Mouse (Mus musculus) hindbrain, embryonic 14.5 days (tissue): Measurements from ENCODE around the gene Ccdc14. TPM values are rescaled to one million over a fixed set of nuclear protein-coding genes. Genes with fewer than 3 reads are reported as not detected.

Experiments used
- ATAC-seq: fragments of 200-750 bp; cut with Nextera tagmentation; 2 replicates; pipeline ENCODE4 v1.8.0; 2017; ENCODE audit warnings: moderate number of reproducible peaks, mild to moderate bottlenecking, moderate TSS enrichment, moderate library complexity; ENCODE audit not compliant: low FRiP score
- DNase-seq: peaks from one replicate; pipeline ENCODE4 v3.0.0-alpha.2; 2015; ENCODE audit warnings: low spot score
- H3K27ac ChIP-seq: fragments of 300-500 bp; sonication (generic); 2 replicates; pipeline ENCODE4 v1.5.1; 2014; ENCODE audit warnings: mild to moderate bottlenecking, moderate library complexity
- H3K27me3 ChIP-seq: fragments of 300-500 bp; sonication (generic); 2 replicates; pipeline ENCODE4 v1.6.1; 2014; ENCODE audit warnings: mild to moderate bottlenecking, low read length, mixed read lengths; ENCODE audit not compliant: control insufficient read depth, insufficient read depth
- H3K36me3 ChIP-seq: fragments of 300-500 bp; sonication (generic); replicated peaks from 2 replicates; pipeline ENCODE4 v1.6.1; 2014; ENCODE audit not compliant: control insufficient read depth, insufficient read depth
- H3K4me1 ChIP-seq: fragments of 300-500 bp; sonication (generic); replicated peaks from 2 replicates; pipeline ENCODE4 v1.6.1; 2014; ENCODE audit warnings: antibody characterized with exemption, low read length, mixed read lengths; ENCODE audit not compliant: control insufficient read depth, insufficient read depth
- H3K4me2 ChIP-seq: fragments of 300-500 bp; sonication (generic); replicated peaks from 2 replicates; pipeline ENCODE4 v1.6.1; 2014; ENCODE audit warnings: mild to moderate bottlenecking, moderate library complexity
- H3K4me3 ChIP-seq: fragments of 300-500 bp; sonication (generic); replicated peaks from 2 replicates; pipeline ENCODE4 v1.5.1; 2014; ENCODE audit warnings: mild to moderate bottlenecking, low read length
- H3K9ac ChIP-seq: fragments of 300-500 bp; sonication (generic); 2 replicates; pipeline ENCODE4 v1.6.1; 2014
- H3K9me3 ChIP-seq: fragments of 300-500 bp; sonication (generic); 2 replicates; pipeline ENCODE4 v1.6.1; 2016; ENCODE audit warnings: low read length; ENCODE audit not compliant: control insufficient read depth
- WGBS: fragments of 180-500 bp; shearing (Covaris S2); extraction: QIAGEN DNeasy Blood & Tissue Kit; methylation state at CpG from one replicate; pipeline ENCODE4 v1.1.7; 2014; 5-methylcytosine and 5-hydroxymethylcytosine counted together
- polyA plus RNA-seq: library from polyadenylated mRNA; unstranded; fragments of >200 nt; fragmentation: Nextera tagmentation; extraction: Ambion mirVana; gene quantifications from 2 replicates; pipeline ENCODE4 v1.2.1, GENCODE M21; 2014

Gene Ccdc14
- polyA plus RNA-seq, 1 experiment from 2014 or later, result 4.4 TPM

GRCm38 (mm10) chr16:34742930-34743329 lies 52.5 kb downstream of the Ccdc14 start:
- 58% methylated on average over 2 of the region's 2 CpGs for WGBS
- no peaks in the 10 kb centered on the region for H3K9me3 ChIP-seq
- ATAC-seq (no peak), DNase-seq (no peak)
- no peak overlapping the region for H3K27ac ChIP-seq
- no peak overlapping the region for H3K4me2 ChIP-seq
- no peak overlapping the region for H3K9ac ChIP-seq
- peaks cover 11% of the 10 kb centered on the region; the same call in 1 of the 2 replicates for H3K4me1 ChIP-seq
- H3K36me3 ChIP-seq, result no peaks in the 10 kb centered on the region
- no peak overlapping the region for H3K4me3 ChIP-seq
- peaks cover 23% of the 10 kb centered on the region for H3K27me3 ChIP-seq

GRCm38 (mm10) chr16:34745065-34745585 lies 54.7 kb downstream of the Ccdc14 start, which contains the start of gene Mylk:
Mylk (plus strand) TSS chr16:34745210.
- Histone ChIP-seq H3K9ac (peak within 1 kb of the TSS; percentile 62), H3K36me3 (no peaks in the 10 kb centered on the region), H3K9me3 (no peaks in the 10 kb centered on the region), H3K27me3 (peaks cover 23% of the 10 kb centered on the region), H3K4me1 (peaks cover 11% of the 10 kb centered on the region; the same call in 1 of the 2 replicates), H3K4me2 (peak within 1 kb of the TSS; percentile 96), H3K4me3 (peak within 1 kb of the TSS; percentile 46), H3K27ac (no peak within 1 kb of the TSS; the same call in 1 of the 2 replicates)
- under 1% methylated on average over 48 of the region's 48 CpGs for WGBS
- peak; percentile 72 for DNase-seq
- ATAC-seq, result peak; percentile 90

- 18% methylated on average over 11 of the region's 11 CpGs for WGBS
- Histone ChIP-seq H3K9ac (0 out of 2 replicates have a peak overlapping the region, but pooled peaks have one; percentile 6), H3K27me3 (peaks cover 23% of the 10 kb centered on the region), H3K4me2 (no peak overlapping the region), H3K4me1 (peaks cover 11% of the 10 kb centered on the region; the same call in 1 of the 2 replicates), H3K9me3 (no peaks in the 10 kb centered on the region), H3K27ac (no peak overlapping the region), H3K36me3 (no peaks in the 10 kb centered on the region), H3K4me3 (no peak overlapping the region)
- DNase-seq, result no peak
- ATAC-seq, result no peak
Observed at GRCm38 (mm10) chr16:34748081-34748720, 57.8 kb downstream of the Ccdc14 start.

- H3K9ac ChIP-seq, result no peak overlapping the region
- no peak for DNase-seq
- H3K4me2 ChIP-seq, result no peak overlapping the region
- H3K27me3 ChIP-seq, result peaks cover 14% of the 10 kb centered on the region
- no peaks in the 10 kb centered on the region for H3K36me3 ChIP-seq
- no peak overlapping the region for H3K27ac ChIP-seq
- H3K9me3 ChIP-seq, result no peaks in the 10 kb centered on the region
- H3K4me1 ChIP-seq, result peaks cover 11% of the 10 kb centered on the region; the same call in 1 of the 2 replicates
- ATAC-seq, result no peak
- WGBS, result 61% methylated on average over 4 of the region's 4 CpGs
- no peak overlapping the region for H3K4me3 ChIP-seq
Observed at GRCm38 (mm10) chr16:34749536-34749935, 59.1 kb downstream of the Ccdc14 start.

GRCm38 (mm10) chr16:34752026-34752425 lies 61.6 kb downstream of the Ccdc14 start:
- H3K4me1 ChIP-seq, result no peaks in the 10 kb centered on the region; the same call in 1 of the 2 replicates
- DNase-seq, result no peak
- H3K9me3 ChIP-seq, result no peaks in the 10 kb centered on the region
- H3K27me3 ChIP-seq, result no peaks in the 10 kb centered on the region
- ATAC-seq, result no peak
- H3K4me3 ChIP-seq, result no peak overlapping the region
- no peak overlapping the region for H3K9ac ChIP-seq
- H3K36me3 ChIP-seq, result no peaks in the 10 kb centered on the region
- 57% methylated on average over 3 of the region's 3 CpGs for WGBS
- no peak overlapping the region for H3K27ac ChIP-seq
- no peak overlapping the region for H3K4me2 ChIP-seq

GRCm38 (mm10) chr16:34752977-34753376 lies 62.6 kb downstream of the Ccdc14 start:
- no peak for DNase-seq
- no peak overlapping the region for H3K9ac ChIP-seq
- 88% methylated on average over 3 of the region's 3 CpGs for WGBS

GRCm38 (mm10) chr16:34756991-34757390 lies 66.6 kb downstream of the Ccdc14 start:
- H3K9me3 ChIP-seq, result no peaks in the 10 kb centered on the region
- H3K9ac ChIP-seq, result no peak overlapping the region
- no peak overlapping the region for H3K27ac ChIP-seq
- H3K36me3 ChIP-seq, result no peaks in the 10 kb centered on the region
- DNase-seq (no peak), ATAC-seq (no peak)
- no peak overlapping the region for H3K4me2 ChIP-seq
- H3K4me1 ChIP-seq, result no peaks in the 10 kb centered on the region
- no peak overlapping the region for H3K4me3 ChIP-seq
- 79% methylated on average over 7 of the region's 7 CpGs for WGBS
- H3K27me3 ChIP-seq, result no peaks in the 10 kb centered on the region

More at GRCm38 (mm10) chr16:34752977-34753376, 62.6 kb downstream of the Ccdc14 start:
- no peaks in the 10 kb centered on the region for H3K9me3 ChIP-seq
- H3K4me1 ChIP-seq, result no peaks in the 10 kb centered on the region; the same call in 1 of the 2 replicates
- no peak overlapping the region for H3K4me2 ChIP-seq
- H3K4me3 ChIP-seq, result no peak overlapping the region
- H3K27ac ChIP-seq, result no peak overlapping the region
- no peaks in the 10 kb centered on the region for H3K36me3 ChIP-seq
- no peak for ATAC-seq
- H3K27me3 ChIP-seq, result no peaks in the 10 kb centered on the region

GRCm38 (mm10) chr16:34758205-34758604 lies 67.8 kb downstream of the Ccdc14 start:
- H3K4me2 ChIP-seq, result no peak overlapping the region
- ATAC-seq, result no peak
- H3K4me1 ChIP-seq, result no peaks in the 10 kb centered on the region
- no peak overlapping the region for H3K9ac ChIP-seq
- H3K27ac ChIP-seq, result no peak overlapping the region
- no peaks in the 10 kb centered on the region for H3K9me3 ChIP-seq
- no peak for DNase-seq
- no peaks in the 10 kb centered on the region for H3K27me3 ChIP-seq
- H3K36me3 ChIP-seq, result no peaks in the 10 kb centered on the region
- no peak overlapping the region for H3K4me3 ChIP-seq
- 58% methylated on average over 5 of the region's 5 CpGs for WGBS

- DNase-seq (no peak), ATAC-seq (no peak)
- no peak overlapping the region for H3K27ac ChIP-seq
- H3K9ac ChIP-seq, result no peak overlapping the region
- H3K9me3 ChIP-seq, result no peaks in the 10 kb centered on the region
- H3K27me3 ChIP-seq, result no peaks in the 10 kb centered on the region
- no peaks in the 10 kb centered on the region for H3K4me1 ChIP-seq
- H3K4me2 ChIP-seq, result no peak overlapping the region
- H3K36me3 ChIP-seq, result no peaks in the 10 kb centered on the region
- no peak overlapping the region for H3K4me3 ChIP-seq
- 82% methylated on average over 9 of the region's 9 CpGs for WGBS
Observed at GRCm38 (mm10) chr16:34763959-34764591, 73.7 kb downstream of the Ccdc14 start.
